Mouse (Mus musculus) spleen, adult 12 weeks (tissue): ENCODE data around the gene Acsl5.

ENCODE experiments used
- DNase-seq: peaks from one replicate; pipeline ENCODE4 v3.0.0; 2022; ENCODE audit warnings: low spot score

Acsl5 gene

DNA sequence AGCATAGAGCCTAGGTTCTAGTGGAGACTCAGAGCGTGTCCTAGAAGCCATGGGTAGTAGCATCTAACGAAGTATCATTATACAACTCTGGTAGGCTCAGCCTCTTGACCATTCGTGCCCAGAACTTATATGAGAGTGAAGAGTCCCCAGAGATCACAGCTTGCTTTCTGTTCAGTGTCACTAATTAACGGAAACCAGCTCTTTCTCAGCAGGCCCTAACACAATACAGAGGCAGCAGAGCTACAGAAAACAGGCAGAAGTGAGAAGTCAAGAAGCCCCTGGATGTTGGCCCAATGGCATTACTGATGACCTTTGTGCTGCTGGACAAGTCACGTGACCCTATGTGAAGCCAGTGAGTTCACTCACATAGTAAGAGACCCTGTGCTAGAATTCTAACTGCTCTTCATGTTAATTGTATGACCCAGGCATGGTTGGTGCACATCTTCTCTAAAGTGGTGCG, 10.5 kb upstream of the Acsl5 start, which contains the start of gene Gucy2g:
Gene Gucy2g, minus strand, starts transcription at position 51 of the 460 bp plus-strand sequence.
- no peak for DNase-seq

DNA sequence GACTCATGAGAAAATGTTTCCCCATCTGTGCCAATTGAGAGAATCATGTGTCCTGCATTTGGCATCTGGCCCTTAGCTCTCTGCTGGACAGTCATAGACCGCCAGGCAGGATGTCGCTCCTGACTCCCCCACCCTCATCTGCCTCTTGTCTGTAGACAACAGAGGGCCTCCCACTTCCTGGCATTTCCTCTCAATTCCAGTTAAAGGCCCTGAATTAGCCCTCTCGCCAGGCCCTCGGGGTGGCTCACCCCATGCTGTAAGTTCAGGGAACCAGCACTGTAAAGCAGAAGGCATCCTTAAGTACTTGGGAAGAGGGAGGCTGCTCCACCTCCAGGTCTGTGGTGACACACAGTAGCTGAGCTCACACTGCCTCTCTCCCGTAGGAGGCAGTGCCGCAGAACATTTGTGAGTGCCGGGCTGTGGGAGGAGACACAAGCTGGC, 6.9 kb upstream of the Acsl5 start:
- no peak for DNase-seq

DNA sequence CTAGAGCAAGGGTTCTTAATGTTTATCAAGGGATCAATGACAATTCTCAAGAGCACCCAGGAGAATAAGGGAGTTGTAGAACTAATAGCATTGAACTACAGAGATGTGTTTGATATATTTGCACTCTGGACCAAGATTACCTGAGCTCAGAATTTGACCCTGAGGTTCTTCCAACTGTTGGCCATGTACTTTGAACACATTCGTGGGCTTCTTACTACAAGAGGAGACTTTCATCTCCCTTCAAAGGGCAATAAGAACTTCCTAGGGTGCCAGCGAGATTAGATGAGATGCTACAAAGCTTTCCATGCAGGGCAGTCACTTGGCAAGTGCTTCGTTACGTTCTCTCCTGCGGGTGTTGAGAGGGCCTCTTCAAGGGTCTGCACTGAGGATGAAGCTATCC, 4.2 kb upstream of the Acsl5 start:
- DNase-seq = no peak

DNA sequence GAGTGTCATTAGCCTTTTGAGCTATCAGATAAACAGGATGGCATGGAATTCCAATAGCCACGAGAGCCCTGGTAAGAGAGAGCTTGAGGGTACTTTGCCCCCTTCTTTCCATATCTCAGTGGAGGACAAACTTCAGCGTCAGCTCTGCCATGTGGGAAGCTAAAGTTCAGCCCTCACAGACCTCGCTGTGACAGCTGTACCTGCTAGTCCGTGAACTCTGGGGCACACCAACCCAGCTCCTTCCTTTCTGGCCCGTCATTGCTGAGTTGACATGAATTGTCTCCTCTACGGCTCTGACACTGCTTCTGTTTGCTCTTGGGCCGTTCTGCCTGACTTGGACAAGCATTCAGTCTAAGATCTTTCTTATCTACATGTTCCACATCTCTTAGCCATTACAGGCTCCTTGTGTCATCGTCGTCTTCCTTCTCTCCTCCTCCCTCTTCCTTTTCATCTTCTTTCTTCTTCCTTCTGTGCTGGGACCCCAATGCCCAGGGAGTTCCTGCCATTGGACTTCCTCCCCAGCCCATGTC, 3.7 kb upstream of the Acsl5 start:
- no peak for DNase-seq

DNA sequence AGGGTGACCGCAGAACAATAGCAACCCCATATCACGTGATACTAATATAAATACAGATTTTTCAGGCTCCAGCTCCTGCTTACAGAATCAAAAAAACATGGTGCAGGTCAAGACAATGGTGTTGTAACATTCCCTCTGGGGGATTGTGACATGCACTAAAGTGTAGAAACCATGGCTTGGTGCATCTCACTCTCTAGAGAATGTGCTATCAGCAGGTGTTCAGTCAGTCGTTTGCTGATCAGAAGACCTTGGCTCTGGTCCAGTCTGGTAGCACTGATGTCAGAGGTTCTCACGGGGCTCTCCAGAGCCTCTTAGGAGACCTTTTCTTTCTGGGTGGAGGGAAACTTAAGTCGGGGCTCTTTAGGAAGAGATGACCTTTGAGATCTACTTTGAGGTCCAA, 1.3 kb upstream of the Acsl5 start:
- no peak for DNase-seq

DNA sequence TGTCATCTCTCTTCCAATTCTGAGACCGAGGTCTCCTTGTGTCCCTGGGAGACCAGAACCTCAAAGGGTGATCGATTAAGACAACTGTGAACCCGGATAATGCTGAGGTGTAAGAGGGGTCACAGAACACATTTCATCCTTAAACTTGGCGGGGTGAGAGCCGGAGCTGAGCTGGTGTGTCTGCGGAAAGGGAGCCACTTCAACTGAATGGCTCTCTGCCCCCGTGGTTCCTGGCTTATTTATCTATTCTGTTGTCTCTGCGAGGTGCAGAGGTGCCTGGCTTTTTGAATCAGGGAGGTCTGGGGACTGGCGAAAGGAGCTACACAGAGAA, 1.5 kb downstream of the Acsl5 start:
- no peak for DNase-seq

DNA sequence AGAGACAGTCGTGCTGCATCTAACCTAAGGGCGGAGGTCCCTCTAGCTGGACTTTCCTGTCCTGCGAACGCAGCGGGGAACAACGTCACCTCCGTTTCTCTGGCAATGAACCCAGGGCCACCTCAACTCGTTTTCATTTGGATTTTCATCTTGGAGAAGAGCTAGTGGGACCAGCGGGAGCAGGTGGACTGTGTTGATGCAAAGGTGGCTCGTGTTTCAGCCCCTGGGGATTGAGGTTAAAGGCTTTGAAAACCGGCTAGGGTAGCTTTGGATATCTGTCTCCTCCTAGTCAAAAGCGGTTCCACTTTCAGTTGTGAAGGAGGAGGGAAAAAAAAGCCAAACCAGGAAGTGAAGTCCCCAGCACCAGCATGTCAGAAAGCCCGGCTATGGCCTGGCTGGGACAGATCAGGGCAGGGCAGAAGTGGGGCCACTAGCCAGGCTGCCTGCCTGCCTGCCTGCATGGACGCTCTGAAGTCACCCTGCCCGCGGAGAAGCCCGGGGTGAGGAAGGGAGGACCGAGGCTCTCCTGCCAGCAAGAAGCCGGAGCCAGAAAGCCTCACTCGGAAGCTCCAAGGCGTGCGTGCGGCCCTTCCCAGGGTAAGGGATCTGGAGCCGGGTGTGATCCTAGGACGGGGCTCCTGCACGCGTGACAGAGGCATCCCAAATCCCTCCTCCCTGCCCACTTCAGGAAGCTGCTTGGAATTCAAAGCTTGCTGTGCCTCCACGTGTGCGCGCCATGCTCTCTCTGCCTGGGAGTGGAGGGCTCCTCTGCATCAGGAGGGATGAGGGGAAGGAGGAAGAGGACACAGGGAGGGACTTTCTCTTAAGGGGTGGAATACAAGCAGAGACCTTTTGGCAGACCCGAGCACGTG, 2.1 kb downstream of the Acsl5 start:
- DNase-seq = peak; percentile 54

DNA sequence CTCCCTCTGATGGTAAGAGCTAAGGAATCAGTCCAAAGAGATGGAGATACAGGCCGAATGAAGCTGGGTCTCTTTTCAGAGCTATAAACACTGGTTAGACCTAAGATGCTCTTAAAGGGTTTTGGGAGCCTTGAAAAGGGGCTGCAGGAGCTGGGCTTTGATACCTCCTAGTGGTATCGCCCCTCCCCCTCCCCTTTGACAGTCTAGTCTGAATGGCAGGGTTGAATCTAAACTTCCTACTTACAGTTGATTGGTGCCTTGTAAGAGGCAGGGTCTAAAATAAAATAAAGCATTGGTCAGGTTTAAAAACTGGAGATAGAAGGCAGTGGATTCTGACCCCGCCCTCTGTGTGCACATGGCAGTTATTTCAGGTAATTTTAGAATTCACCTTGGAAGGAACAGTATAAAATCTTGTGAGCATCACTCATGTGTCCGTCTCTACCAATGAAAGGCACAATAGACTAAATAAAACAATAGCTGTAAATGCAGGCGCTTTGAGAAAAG, 2.8 kb downstream of the Acsl5 start:
- DNase-seq = no peak

DNA sequence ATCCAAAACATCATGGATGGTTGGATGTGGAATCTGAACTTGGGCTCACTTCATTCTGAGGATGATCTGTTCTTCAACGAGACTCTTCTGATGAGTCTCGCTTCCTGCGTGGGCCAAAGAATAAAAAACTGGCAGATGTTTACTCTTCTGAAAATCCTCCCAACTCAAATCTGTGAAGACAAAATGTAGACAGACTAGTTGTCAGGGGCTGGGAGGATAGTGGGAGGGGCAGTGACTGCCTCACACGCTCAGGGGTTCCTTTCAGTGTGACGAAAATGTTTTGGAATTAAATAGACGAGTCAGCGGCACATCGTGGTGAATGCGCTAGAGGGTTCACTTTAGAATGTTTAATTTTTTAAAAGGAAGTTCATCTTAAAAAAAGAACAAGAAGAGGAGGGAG, 4.4 kb downstream of the Acsl5 start:
- no peak for DNase-seq

DNA sequence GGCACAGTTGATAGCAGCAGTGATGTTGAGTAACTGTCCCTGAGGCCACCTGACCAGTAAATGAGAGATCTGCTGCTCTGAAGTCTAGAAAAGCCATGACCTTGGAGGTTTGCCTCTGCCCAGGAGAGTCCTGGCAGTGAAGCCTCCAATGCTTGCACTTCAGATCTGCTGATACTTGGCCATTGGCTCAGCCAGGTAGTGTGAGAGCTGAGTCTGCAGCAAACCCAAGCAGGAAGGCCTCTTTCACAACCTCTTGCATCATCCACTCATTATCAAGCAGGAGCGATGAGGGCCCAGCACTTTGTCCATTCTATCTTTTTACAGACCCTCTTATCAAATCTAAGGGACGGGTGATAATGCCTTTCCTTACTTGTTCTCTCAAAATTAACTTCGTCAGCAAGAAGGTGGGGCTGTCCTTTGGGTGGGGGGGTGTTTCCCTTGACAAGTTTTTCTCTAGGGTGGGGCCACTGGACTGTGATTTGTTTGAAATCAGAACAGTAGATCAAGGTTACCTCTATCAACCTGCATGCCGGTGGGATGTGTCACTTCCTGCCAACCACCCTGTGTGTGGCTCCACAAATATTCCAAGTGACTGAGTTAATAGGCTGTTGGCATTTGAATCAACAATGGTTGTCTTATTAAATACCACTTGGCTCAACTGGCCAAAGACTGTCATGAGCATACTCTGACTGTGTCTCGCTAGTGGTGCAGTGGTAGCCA, 6.1 kb downstream of the Acsl5 start:
- DNase-seq = no peak

DNA sequence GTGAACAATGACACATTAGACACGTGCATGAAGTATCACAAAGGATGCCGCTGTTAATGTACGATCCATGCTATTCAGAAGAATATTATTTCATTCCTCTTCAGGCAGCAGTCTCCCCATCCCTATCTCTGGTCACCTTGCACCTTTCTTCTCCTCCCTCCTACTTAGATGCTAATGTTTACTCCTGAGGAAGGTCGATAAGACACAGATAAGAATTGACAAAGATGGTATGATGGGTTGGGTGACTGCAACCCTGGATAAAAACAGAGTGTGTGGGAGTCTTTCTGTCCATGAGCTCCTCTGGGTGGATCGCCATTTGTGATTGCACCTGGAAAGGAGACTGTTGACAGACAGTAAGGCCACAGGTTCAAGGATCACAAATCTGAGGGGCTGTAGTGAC, 6.8 kb downstream of the Acsl5 start:
- no peak for DNase-seq

DNA sequence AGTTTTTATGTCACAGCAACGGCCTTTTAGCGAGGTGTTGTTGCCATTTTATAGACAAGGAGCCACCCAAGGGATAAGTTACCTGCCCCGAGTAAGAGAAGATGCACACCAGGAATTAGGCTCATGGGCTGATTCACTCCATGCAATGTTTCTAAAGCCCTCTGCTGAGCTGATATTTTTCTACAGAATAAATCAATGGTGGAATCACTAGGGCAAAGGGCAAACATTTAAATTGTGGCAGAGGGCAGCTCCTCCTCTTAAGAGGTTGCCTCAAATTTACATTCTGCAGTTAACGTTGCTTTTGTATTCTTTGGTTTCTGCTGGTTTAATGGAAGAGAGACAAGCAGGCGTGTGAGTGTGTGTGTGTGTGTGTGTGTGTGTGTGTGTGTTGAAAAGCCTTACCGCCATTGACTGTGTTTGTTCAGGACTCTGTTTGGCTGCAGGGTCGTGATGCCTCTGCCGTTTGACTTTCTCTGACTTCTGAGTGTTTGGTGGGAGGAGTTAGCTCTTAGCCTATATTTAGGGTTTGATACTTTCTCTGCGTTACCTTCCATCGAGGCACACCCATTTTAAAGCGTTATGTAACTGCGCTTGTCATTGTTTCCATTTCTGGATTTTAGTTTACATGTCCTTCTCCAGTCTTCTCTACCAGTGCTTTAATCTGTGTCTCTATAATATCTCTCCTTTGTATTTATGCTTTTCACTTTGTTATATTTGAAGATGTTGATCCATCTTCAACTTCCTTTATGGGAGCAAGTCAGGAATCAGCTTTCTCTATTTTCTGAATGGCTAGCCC, 8.8 kb downstream of the Acsl5 start:
- no peak for DNase-seq

DNA sequence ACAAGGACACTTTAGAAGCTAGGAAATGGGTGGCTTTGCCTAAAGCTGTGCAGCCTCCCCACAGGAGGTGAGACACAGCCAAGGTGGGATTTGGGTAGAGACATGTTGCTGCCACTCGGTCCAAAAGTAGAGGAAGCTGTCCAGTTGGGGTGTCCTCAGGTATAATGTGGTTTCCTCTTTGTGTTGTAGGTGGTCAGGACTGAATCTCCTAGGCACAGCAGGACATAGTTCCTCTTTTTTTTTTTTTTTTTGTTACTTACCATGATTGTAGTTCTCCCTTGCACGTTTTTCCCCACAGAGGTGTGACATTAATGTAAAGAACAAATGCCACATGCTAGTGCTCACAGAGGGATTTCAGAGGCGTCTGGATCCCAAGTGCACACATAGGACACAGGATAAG, 13.5 kb downstream of the Acsl5 start:
- DNase-seq = no peak

DNA sequence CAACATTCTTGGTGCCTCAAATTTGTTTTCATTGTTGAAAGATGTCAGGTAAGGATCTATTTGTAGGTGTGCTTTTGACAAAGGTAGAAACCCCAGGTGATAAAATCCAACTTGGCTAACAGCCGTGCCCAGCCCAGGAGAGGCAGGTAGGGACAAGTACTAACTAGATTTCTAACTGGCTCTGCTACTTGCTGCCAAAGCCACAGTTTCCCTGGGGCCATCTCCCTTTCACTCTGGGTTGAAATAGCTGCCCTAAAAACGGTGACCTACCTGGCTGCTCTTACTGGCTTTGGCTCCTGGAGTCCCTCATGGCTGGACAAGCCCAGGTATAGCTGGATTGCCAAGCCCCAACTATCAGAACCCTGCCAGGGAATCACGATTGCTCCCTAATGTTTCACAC, 15.0 kb downstream of the Acsl5 start:
- no peak for DNase-seq

DNA sequence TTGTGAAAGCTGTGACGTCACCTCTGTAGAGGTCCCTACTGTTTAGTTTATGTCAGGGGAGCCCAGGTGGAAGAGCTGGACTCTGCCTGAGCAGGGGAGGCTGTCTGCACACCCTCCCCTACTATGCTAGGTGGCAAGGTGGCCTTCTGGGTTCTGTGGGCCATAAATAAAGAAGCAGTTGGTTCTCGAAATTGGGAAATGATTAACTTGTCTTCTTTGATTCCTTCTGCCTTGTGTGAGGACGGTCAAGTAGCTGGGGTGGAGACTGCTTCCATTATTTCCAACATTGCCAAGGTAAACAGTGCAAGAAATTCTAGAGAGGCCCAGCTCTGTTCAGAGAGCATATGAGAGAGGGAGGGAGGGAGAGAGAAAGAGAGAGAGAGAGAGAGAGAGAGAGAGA, 16.4 kb downstream of the Acsl5 start:
- DNase-seq = no peak

DNA sequence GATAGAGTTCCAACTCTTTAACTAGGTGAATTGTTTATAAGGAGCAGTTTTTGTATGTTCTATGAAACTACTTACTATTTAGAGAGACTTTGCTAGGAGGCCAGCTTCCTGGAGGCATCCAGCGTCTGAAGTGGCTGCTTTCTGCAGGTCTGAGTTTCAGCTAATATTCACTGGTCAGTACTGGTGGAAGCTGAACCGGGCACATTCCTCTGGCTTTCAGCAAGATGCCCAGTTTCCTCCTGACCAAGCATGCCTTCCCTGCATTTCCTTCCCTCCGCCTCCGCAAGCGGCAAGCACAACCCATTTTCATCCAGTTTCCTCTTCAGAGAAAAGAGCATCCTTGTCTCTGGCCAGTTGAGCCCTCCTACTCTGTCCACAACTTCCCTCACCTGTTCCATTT, 17.3 kb downstream of the Acsl5 start:
- DNase-seq = no peak

DNA sequence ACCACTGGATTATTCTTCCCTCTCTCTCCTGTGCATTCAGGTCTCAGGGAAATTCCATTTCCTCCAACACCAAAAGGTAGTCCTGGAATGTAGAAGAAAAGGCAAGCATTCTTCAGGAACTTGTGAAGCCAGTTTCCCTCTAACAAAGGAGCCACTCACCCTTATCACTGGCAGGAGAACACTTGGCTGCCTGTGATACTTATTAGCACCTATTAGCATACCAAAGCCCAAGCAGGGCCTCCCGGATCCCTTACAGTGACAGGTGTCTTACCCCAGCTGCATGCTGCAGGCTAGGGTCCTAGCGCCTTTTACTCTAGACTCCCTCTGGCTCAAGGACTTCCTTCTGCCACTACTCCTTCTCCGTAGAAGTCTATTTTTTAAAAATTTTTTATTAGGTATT, 19.7 kb downstream of the Acsl5 start:
- no peak for DNase-seq

DNA sequence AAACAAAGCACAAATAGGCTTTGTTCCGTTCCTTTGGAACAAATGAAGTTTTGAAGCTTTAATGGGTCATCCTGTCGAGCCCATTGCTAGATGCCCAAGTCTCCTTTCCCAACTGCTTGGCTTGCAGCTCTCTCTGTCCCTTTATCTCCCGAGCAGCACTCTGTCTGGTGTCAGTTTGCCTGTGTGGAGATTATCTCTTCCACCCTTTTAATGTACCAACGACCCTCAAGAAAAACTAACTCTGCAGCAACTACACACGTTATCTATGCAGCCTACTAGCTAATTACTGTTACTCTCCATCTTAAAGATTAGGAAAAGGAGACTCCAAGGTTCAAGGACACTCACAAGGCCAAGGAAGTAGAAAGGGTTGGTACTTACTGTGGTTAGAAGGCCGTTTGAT, 21.6 kb downstream of the Acsl5 start:
- DNase-seq = no peak

DNA sequence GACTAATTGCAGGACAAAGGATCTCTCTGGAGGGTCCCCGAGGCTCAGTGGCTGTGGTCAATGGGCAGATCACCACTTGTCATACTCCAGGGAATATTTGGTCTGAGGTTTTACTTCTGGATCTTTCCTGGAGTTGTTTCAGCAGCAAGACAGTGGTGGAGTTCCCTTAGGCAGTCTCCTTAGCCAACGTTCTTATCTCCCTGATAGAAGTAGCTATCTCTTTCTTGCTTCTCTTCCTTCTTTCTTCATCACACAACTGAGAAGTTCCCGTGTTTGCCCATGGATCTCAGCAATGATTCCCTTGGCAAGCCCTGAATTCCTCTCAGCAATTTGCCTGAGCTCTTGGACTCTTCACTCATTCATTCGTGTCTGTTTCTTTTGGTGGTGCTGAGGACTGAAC, 24.4 kb downstream of the Acsl5 start:
- DNase-seq = no peak

DNA sequence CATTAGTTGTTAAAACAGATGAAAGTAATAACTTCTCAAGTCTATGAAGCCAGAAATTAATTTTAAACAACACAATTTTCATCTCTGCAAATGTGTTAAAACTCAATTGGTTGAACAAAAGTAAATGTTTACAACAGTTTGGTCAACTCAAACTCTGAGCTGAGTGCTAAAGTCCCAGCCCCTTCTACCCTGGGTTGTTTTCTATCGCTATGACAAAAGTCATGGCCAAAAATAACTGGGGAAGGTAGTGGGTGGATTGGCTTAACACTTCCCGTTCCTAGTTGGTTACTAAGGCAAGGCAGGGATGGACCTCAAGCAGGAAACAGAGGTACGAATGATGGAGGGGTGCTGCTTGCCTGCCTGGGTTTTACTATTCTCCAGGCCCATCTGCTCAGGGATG, 25.0 kb downstream of the Acsl5 start:
- no peak for DNase-seq

DNA sequence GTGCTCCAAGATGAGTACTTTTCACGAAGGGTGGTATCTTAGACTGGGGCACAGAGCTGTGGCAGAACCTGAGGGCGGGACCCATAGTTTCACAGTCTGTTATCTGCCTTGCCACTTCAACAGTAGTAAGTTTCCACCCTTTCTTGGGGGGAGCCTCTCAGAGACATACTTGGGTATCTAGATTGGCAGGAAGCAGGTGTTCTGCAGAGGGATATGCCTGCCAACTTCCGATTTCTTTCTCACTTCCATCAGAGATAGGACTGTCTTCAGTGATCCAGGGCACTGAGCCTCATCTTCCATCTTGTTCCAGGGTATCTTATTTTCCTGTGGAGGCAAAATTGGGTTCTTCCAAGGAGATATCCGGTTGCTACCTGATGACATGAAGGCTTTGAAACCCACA, 32.4 kb downstream of the Acsl5 start:
- peak; percentile 23 for DNase-seq

DNA sequence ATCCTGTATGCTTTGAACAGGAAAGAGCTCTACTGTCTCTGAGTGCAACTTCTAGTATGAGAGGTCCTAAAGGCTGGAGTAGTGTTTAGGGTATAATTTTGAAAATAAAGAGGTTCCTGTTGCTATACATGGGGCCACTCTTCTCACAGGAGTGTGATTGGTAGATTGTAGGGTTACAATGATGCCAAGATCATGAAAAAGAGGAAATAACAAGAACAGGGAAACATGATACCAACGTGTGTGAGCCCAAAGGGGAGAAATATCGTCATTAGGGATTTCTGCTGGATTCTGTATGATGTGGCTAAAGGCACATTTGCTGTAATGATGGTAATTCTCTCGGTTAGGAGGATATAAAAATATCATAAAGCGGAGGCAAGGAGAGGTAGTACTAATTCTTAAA, 34.3 kb downstream of the Acsl5 start:
- no peak for DNase-seq
